Mouse (Mus musculus): ENCODE results near the gene Ndufc1. TPM values are rescaled to one million over a fixed set of nuclear protein-coding genes. Genes with fewer than 3 reads are reported as not detected.

Ndufc1 gene
- polyA plus RNA-seq, 1 experiment from 2014 or later = 680 TPM

DNA sequence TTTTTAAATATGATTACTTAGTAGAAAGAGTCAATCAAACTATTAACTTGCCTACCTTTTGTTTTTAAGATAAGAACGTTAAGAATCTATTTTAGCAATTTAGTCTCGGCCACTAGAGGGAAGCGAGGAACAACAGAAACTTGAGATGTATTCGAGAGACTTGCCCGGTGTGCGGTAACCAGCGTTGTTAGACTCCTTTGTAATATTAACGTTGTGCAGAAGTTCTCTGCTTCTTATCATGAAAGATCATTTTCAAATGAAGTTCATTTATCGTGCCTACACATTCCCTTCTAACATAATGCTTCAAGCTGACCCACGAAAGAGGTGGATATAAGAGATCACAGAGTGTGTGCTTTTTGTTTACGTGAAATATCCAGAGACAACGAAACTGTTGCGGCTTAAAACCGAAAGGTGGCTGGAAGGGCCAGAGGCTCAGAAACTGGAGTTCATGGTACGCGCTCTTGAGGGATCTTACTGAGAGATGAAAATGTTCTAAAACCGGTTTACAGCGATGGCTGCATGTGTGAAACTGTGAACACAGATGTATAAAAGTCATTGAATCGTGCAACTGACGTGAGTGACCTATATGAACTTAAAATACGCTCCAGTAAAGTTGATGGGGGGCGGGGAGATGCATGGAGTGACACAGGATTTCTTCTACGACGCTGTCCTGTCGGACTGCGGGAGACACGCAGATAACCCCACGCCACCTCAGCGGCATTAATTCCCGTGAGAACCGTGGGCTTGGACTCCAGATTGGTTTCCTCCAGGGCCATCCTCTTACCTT lies 30.7 kb downstream of the Ndufc1 start:
- no peaks in the 10 kb centered on the region for H3K27me3 ChIP-seq (ENCODE audit: control insufficient read depth, insufficient read depth, low read depth, low read length)
- peak overlapping the region; percentile 7; the same call in 1 of the 2 replicates for H3K4me3 ChIP-seq (ENCODE audit: low read depth, low read length)
- no peak overlapping the region for H3K9ac ChIP-seq (ENCODE audit: low read depth, low read length)
- no peaks in the 10 kb centered on the region for H3K36me3 ChIP-seq (ENCODE audit: control insufficient read depth, insufficient read depth, low read length)
- no peak overlapping the region for H3K27ac ChIP-seq (ENCODE audit: low read length)
- no peak for ATAC-seq
- no peaks in the 10 kb centered on the region for H3K4me1 ChIP-seq (ENCODE audit: control insufficient read depth, insufficient read depth, low read length)
- 44% methylated on average over 31 of the region's 31 CpGs for WGBS
- H3K4me2 ChIP-seq (ENCODE audit: low read length) = peak overlapping the region; percentile 46
- H3K9me3 ChIP-seq (replicated peaks; ENCODE audit: control insufficient read depth, low read length, poor library complexity, severe bottlenecking) = no peaks in the 10 kb centered on the region

DNA sequence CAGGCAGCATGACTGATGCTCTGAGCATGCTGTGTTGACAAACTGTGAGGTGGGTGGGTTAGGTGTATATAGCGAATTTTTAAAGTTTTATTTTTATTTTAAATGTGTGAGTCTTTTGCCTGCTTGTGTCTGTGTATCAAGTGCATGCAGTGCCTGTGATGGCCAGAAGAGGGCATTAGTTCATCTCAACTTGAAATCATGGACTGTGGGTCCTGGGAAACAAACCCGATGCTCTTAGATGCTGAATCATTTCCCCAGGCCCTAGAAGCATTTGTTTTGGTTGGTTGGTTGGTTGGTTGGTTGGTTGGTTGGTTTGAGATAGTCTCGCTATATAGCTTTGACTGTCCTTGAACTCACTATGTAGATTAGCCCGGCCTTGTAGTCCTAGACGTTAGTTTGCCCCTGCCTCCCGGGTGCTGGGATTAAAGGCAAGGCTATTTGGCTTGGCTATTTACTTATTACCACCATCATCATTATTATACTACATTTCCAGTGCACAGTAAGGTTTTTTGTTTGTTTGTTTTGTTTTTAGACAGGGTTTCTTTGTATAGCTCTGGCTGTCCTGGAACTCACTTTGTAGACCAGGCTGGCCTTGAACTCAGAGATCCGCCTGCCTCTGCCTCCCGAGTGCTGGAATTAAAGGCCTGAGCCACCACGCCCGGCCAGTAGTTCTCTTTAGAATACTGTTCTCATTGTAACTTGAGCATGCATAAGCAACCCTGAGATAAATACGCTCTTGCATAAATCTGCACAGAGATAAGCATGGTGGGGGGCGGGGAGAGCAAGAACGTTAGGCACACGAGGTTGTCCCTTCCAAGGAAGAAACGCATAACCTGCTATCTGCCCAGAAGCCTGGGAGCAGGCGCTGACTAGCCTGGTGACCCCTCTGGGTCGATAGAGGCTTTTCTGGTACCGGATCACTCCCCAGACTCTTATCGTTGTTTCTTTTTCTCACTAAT lies 33.2 kb downstream of the Ndufc1 start:
- ATAC-seq = no peak

DNA sequence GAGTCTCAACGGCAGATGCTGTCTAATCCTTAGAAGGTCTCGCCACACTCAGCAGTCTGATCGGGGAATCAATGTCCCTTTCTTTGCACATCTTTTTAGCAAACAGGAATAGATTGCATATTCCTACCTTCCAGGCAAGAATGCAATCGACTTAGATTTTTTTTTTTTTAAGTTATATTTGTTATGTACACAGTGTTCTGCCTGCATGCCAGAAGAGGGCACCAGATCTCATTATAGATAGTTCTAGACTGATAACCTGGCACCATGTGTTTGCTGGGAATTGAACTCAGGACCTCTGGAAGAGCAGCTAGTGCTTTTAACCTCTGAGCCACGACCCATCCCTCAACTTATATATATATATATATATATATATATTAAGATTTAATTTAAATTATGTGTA lies 35.2 kb downstream of the Ndufc1 start:
- no peaks in the 10 kb centered on the region for H3K4me1 ChIP-seq (ENCODE audit: control insufficient read depth, insufficient read depth, low read length)
- WGBS = 75% methylated on average over 5 of the region's 5 CpGs
- no peak overlapping the region for H3K4me2 ChIP-seq (ENCODE audit: low read length)
- H3K36me3 ChIP-seq (ENCODE audit: control insufficient read depth, insufficient read depth, low read length) = no peaks in the 10 kb centered on the region
- H3K27ac ChIP-seq (ENCODE audit: low read length) = no peak overlapping the region
- no peak for ATAC-seq
- no peak overlapping the region for H3K4me3 ChIP-seq (ENCODE audit: low read depth, low read length)
- H3K9me3 ChIP-seq (replicated peaks; ENCODE audit: control insufficient read depth, low read length, poor library complexity, severe bottlenecking) = no peaks in the 10 kb centered on the region
- no peaks in the 10 kb centered on the region for H3K27me3 ChIP-seq (ENCODE audit: control insufficient read depth, insufficient read depth, low read depth, low read length)
- H3K9ac ChIP-seq (ENCODE audit: low read depth, low read length) = no peak overlapping the region

More for the DNA sequence above, 33.2 kb downstream of the Ndufc1 start:
- Histone ChIP-seq H3K27me3 (ENCODE audit: control insufficient read depth, insufficient read depth, low read depth, low read length) (no peaks in the 10 kb centered on the region), H3K9me3 (replicated peaks; ENCODE audit: control insufficient read depth, low read length, poor library complexity, severe bottlenecking) (no peaks in the 10 kb centered on the region), H3K4me1 (ENCODE audit: control insufficient read depth, insufficient read depth, low read length) (no peaks in the 10 kb centered on the region), H3K9ac (ENCODE audit: low read depth, low read length) (no peak overlapping the region), H3K4me3 (ENCODE audit: low read depth, low read length) (no peak overlapping the region), H3K4me2 (ENCODE audit: low read length) (no peak overlapping the region), H3K27ac (ENCODE audit: low read length) (no peak overlapping the region), H3K36me3 (ENCODE audit: control insufficient read depth, insufficient read depth, low read length) (no peaks in the 10 kb centered on the region)
- 84% methylated on average over 19 of the region's 19 CpGs for WGBS

DNA sequence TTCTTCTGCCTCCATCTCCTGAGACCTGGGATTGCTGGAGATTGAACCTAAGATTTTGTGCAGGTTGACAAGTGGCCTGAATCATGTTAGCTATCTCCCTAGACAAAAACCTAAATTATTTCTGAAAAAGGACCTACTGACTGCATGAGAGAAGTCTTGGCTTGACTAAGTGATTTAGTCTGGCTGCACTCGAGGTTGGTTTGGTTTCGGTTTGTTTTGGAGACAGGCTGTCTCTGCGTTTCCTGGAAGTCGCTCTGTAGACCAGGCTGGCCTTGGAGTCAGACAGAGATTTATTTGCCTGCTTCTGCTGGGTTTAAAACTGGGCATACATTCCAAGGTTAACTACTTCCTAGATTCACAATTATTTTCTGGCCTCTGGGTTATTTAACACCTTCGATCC lies 35.9 kb downstream of the Ndufc1 start:
- no peak for ATAC-seq

DNA sequence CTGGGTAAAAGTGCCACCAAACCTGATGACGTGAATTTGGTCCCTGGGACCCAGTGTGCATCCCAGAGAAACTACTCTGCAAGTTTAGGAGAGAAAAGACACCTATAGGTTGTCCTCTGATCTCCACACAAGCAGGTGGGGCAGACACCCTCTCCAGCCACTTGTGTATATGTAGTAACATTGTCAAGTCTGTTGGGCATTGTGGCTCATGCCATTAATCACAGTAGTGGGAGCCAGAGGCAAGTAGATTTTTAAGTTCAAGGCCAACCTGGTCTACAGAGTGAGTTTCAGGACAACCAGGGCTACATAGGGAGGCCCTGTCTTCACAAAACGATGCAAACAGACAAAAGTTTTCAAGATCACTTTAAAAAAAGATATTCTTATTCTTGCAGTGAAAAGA lies 37.0 kb downstream of the Ndufc1 start:
- Histone ChIP-seq H3K4me1 (ENCODE audit: control insufficient read depth, insufficient read depth, low read length) (no peaks in the 10 kb centered on the region), H3K27ac (ENCODE audit: low read length) (no peak overlapping the region), H3K9ac (ENCODE audit: low read depth, low read length) (no peak overlapping the region), H3K27me3 (ENCODE audit: control insufficient read depth, insufficient read depth, low read depth, low read length) (no peaks in the 10 kb centered on the region), H3K9me3 (replicated peaks; ENCODE audit: control insufficient read depth, low read length, poor library complexity, severe bottlenecking) (no peaks in the 10 kb centered on the region), H3K4me3 (ENCODE audit: low read depth, low read length) (no peak overlapping the region), H3K36me3 (ENCODE audit: control insufficient read depth, insufficient read depth, low read length) (no peaks in the 10 kb centered on the region), H3K4me2 (ENCODE audit: low read length) (no peak overlapping the region)
- 63% methylated on average over 2 of the region's 2 CpGs for WGBS
- ATAC-seq = no peak

More for the DNA sequence above, 35.9 kb downstream of the Ndufc1 start:
- Histone ChIP-seq H3K27me3 (ENCODE audit: control insufficient read depth, insufficient read depth, low read depth, low read length) (no peaks in the 10 kb centered on the region), H3K9ac (ENCODE audit: low read depth, low read length) (no peak overlapping the region), H3K4me1 (ENCODE audit: control insufficient read depth, insufficient read depth, low read length) (no peaks in the 10 kb centered on the region), H3K9me3 (replicated peaks; ENCODE audit: control insufficient read depth, low read length, poor library complexity, severe bottlenecking) (no peaks in the 10 kb centered on the region), H3K27ac (ENCODE audit: low read length) (no peak overlapping the region), H3K4me2 (ENCODE audit: low read length) (no peak overlapping the region), H3K36me3 (ENCODE audit: control insufficient read depth, insufficient read depth, low read length) (no peaks in the 10 kb centered on the region), H3K4me3 (ENCODE audit: low read depth, low read length) (no peak overlapping the region)
- 79% methylated on average over 5 of the region's 5 CpGs for WGBS

DNA sequence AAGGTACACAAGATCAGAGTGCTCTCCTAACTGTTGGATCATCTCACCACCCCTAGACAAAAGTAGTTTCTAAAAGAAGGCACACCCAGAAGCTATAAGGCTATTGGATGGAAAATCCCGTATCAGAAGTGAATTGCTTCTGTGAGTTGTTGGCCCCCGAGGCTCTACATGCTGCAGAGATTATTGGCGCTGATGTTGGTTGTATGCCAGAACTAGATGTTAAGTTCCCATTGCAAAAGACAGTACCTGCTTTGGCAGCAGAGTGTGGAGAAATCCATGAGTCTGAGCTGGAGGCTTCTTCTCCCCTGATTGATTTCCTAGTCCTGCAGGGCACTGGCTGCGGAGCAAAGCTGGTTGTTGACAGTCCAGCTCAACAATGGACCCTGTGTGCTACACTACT lies 40.8 kb downstream of the Ndufc1 start:
- H3K4me3 ChIP-seq (ENCODE audit: low read depth, low read length) = no peak overlapping the region
- H3K4me1 ChIP-seq (ENCODE audit: control insufficient read depth, insufficient read depth, low read length) = peaks cover 5% of the 10 kb centered on the region
- 0 out of 2 replicates have a peak, but pooled peaks cover 3% of the 10 kb centered on the region for H3K27me3 ChIP-seq (ENCODE audit: control insufficient read depth, insufficient read depth, low read depth, low read length)
- H3K36me3 ChIP-seq (ENCODE audit: control insufficient read depth, insufficient read depth, low read length) = no peaks in the 10 kb centered on the region
- no peak overlapping the region for H3K9ac ChIP-seq (ENCODE audit: low read depth, low read length)
- no peaks in the 10 kb centered on the region for H3K9me3 ChIP-seq (replicated peaks; ENCODE audit: control insufficient read depth, low read length, poor library complexity, severe bottlenecking)
- H3K4me2 ChIP-seq (ENCODE audit: low read length) = no peak overlapping the region
- no peak for ATAC-seq
- no peak overlapping the region for H3K27ac ChIP-seq (ENCODE audit: low read length)
- WGBS = 86% methylated on average over 4 of the region's 4 CpGs

DNA sequence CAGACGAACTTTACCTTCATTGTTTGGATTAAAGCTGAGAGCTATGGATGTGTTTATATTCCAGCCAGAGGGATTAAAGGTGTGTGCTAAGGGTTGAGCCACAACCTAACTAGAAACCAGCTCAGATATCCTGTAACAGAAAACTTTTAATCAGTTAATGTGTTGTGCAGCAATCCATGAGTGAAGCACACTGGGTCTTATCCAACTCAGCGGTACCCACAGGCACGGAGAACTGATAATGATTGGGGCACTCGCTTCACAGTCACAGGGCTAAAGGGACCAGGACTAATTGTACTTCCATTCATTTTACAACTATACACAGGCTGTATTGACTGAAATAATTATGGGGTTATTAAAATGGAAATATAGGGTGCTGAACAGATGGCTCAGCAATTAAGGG lies 41.9 kb downstream of the Ndufc1 start:
- ATAC-seq = no peak
- Histone ChIP-seq H3K9me3 (replicated peaks; ENCODE audit: control insufficient read depth, low read length, poor library complexity, severe bottlenecking) (no peaks in the 10 kb centered on the region), H3K4me3 (ENCODE audit: low read depth, low read length) (no peak overlapping the region), H3K27ac (ENCODE audit: low read length) (no peak overlapping the region), H3K36me3 (ENCODE audit: control insufficient read depth, insufficient read depth, low read length) (no peaks in the 10 kb centered on the region), H3K27me3 (ENCODE audit: control insufficient read depth, insufficient read depth, low read depth, low read length) (0 out of 2 replicates have a peak, but pooled peaks cover 3% of the 10 kb centered on the region), H3K4me1 (ENCODE audit: control insufficient read depth, insufficient read depth, low read length) (peaks cover 5% of the 10 kb centered on the region), H3K4me2 (ENCODE audit: low read length) (no peak overlapping the region), H3K9ac (ENCODE audit: low read depth, low read length) (no peak overlapping the region)
- WGBS = 57% methylated on average over 4 of the region's 4 CpGs

DNA sequence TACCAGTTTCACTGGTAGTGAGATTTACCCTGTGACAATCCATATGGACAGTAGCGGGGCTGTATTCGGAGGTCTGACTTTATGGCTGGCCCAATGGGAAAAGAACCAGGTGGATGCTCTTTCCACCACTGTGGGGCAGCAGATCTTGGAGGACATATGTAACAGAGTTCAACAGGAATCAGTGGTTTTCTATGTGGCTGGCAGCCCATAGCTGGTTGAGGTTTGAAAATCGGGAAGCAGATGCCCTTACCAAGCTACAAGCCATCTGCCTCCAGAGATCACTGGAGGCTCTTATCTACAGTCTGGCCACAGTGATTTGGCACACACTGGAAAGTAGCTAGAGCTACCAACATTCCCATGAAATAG lies 43.3 kb downstream of the Ndufc1 start:
- Histone ChIP-seq H3K27me3 (ENCODE audit: control insufficient read depth, insufficient read depth, low read depth, low read length) (peaks cover 7% of the 10 kb centered on the region), H3K9ac (ENCODE audit: low read depth, low read length) (peak overlapping the region; percentile 61), H3K9me3 (replicated peaks; ENCODE audit: control insufficient read depth, low read length, poor library complexity, severe bottlenecking) (no peaks in the 10 kb centered on the region), H3K36me3 (ENCODE audit: control insufficient read depth, insufficient read depth, low read length) (no peaks in the 10 kb centered on the region), H3K4me2 (ENCODE audit: low read length) (peak overlapping the region; percentile 75), H3K4me1 (ENCODE audit: control insufficient read depth, insufficient read depth, low read length) (peaks cover 5% of the 10 kb centered on the region), H3K4me3 (ENCODE audit: low read depth, low read length) (peak overlapping the region; percentile 40), H3K27ac (ENCODE audit: low read length) (no peak overlapping the region)
- ATAC-seq = no peak; the same call in none of the 2 replicates
- 10% methylated on average over 3 of the region's 3 CpGs for WGBS

Data from midbrain, embryonic 16.5 days (tissue).